ENCODE assay signal across 11 mouse cellular contexts in genomic region chr4:135918635-135919279, GRCm38 (mm10). TPM values are rescaled to one million over a fixed set of nuclear protein-coding genes. Genes with fewer than 3 reads are reported as not detected.
A peak's percentile ranks its signal among the peaks of the same experiment; 100 is the strongest.
DNase-seq lines count a peak whose midpoint lies in the region; ATAC-seq and TF ChIP-seq lines count a peak whose summit lies in the region.
"Had no signal": no experiment of that assay in that cellular context is flagged by ENCODE, and none has a peak within 500 bp of the region (broad histone marks: within the 10 kb centered on the region; RNA-seq: fewer than 3 reads in every experiment).

No protein-coding gene starts in this region.

- H3K4me3 ChIP-seq in spleen, adult 2 months (ENCODE audit: extremely low read depth, insufficient read depth, insufficient read length), result no peak overlapping the region
- H3K4me3 ChIP-seq in liver, postnatal 0 days (ENCODE audit: low read depth, low read length), result no peak overlapping the region
- H3K4me3 ChIP-seq: embryonic facial prominence, embryonic 15.5 days had no signal

- no peak for TF ChIP-seq POLR2A in spleen, adult 2 months (IDR thresholded peaks at IDR 0.05; ENCODE audit: low read depth, low read length)

- DNase-seq in spleen, adult 2 months (ENCODE audit: low read depth in 1 of 2, low spot score in 2 of 2), result no peak
- DNase-seq in spleen, adult 12 weeks (ENCODE audit: low spot score), result no peak
- DNase-seq in gonadal fat pad, adult 2 months (ENCODE audit: low read depth), result peak; percentile 67
- no peak for DNase-seq in liver, postnatal 0 days
- no peak for DNase-seq in embryo, embryonic 10 days (ENCODE audit: low spot score)
- no peak for DNase-seq in gastrocnemius, postnatal 14 days
- DNase-seq: cerebellum, adult 2 months; kidney, adult 8-10 months; thymus, adult 18-20 months had no signal

- no peak overlapping the region; the same call in 1 of the 2 replicates for H3K9ac ChIP-seq in liver, postnatal 0 days (replicated peaks)
- H3K9ac ChIP-seq: embryonic facial prominence, embryonic 15.5 days had no signal

- no peaks in the 10 kb centered on the region for H3K27me3 ChIP-seq in spleen, adult 2 months (ENCODE audit: control insufficient read depth, insufficient read depth, low read length)
- no peaks in the 10 kb centered on the region for H3K27me3 ChIP-seq in liver, postnatal 0 days (ENCODE audit: insufficient read depth, low read length)
- H3K27me3 ChIP-seq: embryonic facial prominence, embryonic 15.5 days had no signal

- peak overlapping the region; percentile 92 for H3K27ac ChIP-seq in spleen, adult 2 months (ENCODE audit: insufficient read depth, low read length)
- peak overlapping the region; percentile 73 for H3K27ac ChIP-seq in liver, postnatal 0 days (ENCODE audit: low read depth)
- H3K27ac ChIP-seq: embryonic facial prominence, embryonic 15.5 days had no signal

- no peaks in the 10 kb centered on the region for H3K9me3 ChIP-seq in liver, postnatal 0 days (ENCODE audit: low read length)
- H3K9me3 ChIP-seq: embryonic facial prominence, embryonic 15.5 days had no signal

- TF ChIP-seq CTCF in spleen, adult 2 months (IDR thresholded peaks at IDR 0.05; ENCODE audit: extremely low read depth, insufficient read depth, insufficient read length, insufficient replicate concordance), result no peak
- no peak for TF ChIP-seq CTCF in liver, postnatal 0 days (IDR thresholded peaks at IDR 0.05; ENCODE audit: low read depth)

- 27% methylated on average over 13 of the region's 13 CpGs for WGBS in spleen, adult 2 months
- WGBS in liver, postnatal 0 days (ENCODE audit: insufficient replicate concordance), result 44% methylated on average over 13 of the region's 13 CpGs

- peaks cover 17% of the 10 kb centered on the region; the same call in 1 of the 2 replicates for H3K4me1 ChIP-seq in spleen, adult 2 months (ENCODE audit: control insufficient read depth, insufficient read depth, insufficient read length)
- peaks cover 15% of the 10 kb centered on the region for H3K4me1 ChIP-seq in liver, postnatal 0 days (ENCODE audit: insufficient read depth)

- no peak for ATAC-seq in liver, postnatal 0 days
- ATAC-seq in erythroid progenitor cell, adult 5-6 weeks (replicated peaks; ENCODE audit: low FRiP score, poor library complexity, severe bottlenecking), result no peak

- H3K36me3 ChIP-seq in spleen, adult 2 months (ENCODE audit: control insufficient read depth, insufficient read depth, low read length), result peaks cover 12% of the 10 kb centered on the region
- H3K36me3 ChIP-seq in liver, postnatal 0 days (replicated peaks; ENCODE audit: insufficient read depth, low read length), result peaks cover 13% of the 10 kb centered on the region

- no peak for TF ChIP-seq EP300 in liver, postnatal 0 days (IDR thresholded peaks at IDR 0.05; ENCODE audit: low read depth)

- peak overlapping the region; percentile 43 for H3K4me2 ChIP-seq in liver, postnatal 0 days (ENCODE audit: low read depth, low read length)
- H3K4me2 ChIP-seq: embryonic facial prominence, embryonic 15.5 days had no signal

- intact Hi-C loops in gastrocnemius, postnatal 14 days (cut with DNase I; ENCODE audit: low total_unique reads), result no loop called here

RNA-seq across cellular contexts. Expression of gene Fuca1, which starts 1.8 kb away (rescaled TPM):
- 45.7 TPM in 2 replicates for polyA plus RNA-seq in spleen, adult 2 months (2012; rRNA removed)
- polyA plus RNA-seq in gonadal fat pad, adult 2 months (2012; rRNA removed), result 111 and 134 TPM in 2 replicates
- 45.2 and 50.7 TPM in 2 replicates for polyA plus RNA-seq in liver, postnatal 0 days (2015; fragmentation: Nextera tagmentation; extraction: Ambion mirVana)
- total RNA-seq in erythroid progenitor cell, adult 5-6 weeks (2015; ENCODE audit: low replicate concordance), result 23.1 and 45.3 TPM in 2 replicates
- total RNA-seq in erythroid progenitor cell, adult 5-6 weeks (2017; ENCODE audit: low replicate concordance), result 38.9 and 50.2 TPM in 2 replicates
- total RNA-seq in gastrocnemius, postnatal 14 days (2021), result 10 to 100 TPM; 20.6 to 27.8 TPM

RNA-seq across cellular contexts. Expression of gene Cnr2, which starts 23.6 kb away (rescaled TPM):
- polyA plus RNA-seq in spleen, adult 2 months (2012; rRNA removed), result 44.8 and 47.2 TPM in 2 replicates
- 1.4 and 1.7 TPM in 2 replicates for polyA plus RNA-seq in gonadal fat pad, adult 2 months (2012; rRNA removed)
- 2.5 and 2.6 TPM in 2 replicates for polyA plus RNA-seq in liver, postnatal 0 days (2015; fragmentation: Nextera tagmentation; extraction: Ambion mirVana)
- 4.3 and 5.0 TPM in 2 replicates for total RNA-seq in erythroid progenitor cell, adult 5-6 weeks (2015; ENCODE audit: low replicate concordance)
- total RNA-seq in erythroid progenitor cell, adult 5-6 weeks (2017; ENCODE audit: low replicate concordance), result 1.7 and 3.4 TPM in 2 replicates
- under 1 TPM; 0.47 to 0.60 TPM for total RNA-seq in gastrocnemius, postnatal 14 days (2021)

RNA-seq across cellular contexts. Expression of gene Hmgcl, which starts 27.5 kb away (rescaled TPM):
- 27.9 and 32.4 TPM in 2 replicates for polyA plus RNA-seq in spleen, adult 2 months (2012; rRNA removed)
- polyA plus RNA-seq in gonadal fat pad, adult 2 months (2012; rRNA removed), result 50.5 and 52.5 TPM in 2 replicates
- 351 and 364 TPM in 2 replicates for polyA plus RNA-seq in liver, postnatal 0 days (2015; fragmentation: Nextera tagmentation; extraction: Ambion mirVana)
- 24.3 and 25.2 TPM in 2 replicates for total RNA-seq in erythroid progenitor cell, adult 5-6 weeks (2015; ENCODE audit: low replicate concordance)
- 19.6 and 30.0 TPM in 2 replicates for total RNA-seq in erythroid progenitor cell, adult 5-6 weeks (2017; ENCODE audit: low replicate concordance)
- 10 to 100 TPM; 47.2 to 56.6 TPM for total RNA-seq in gastrocnemius, postnatal 14 days (2021)

RNA-seq across cellular contexts. Expression of gene Gale, which starts 44.8 kb away (rescaled TPM):
- polyA plus RNA-seq in spleen, adult 2 months (2012; rRNA removed), result 10.6 and 13.8 TPM in 2 replicates
- 44.7 and 68.5 TPM in 2 replicates for polyA plus RNA-seq in gonadal fat pad, adult 2 months (2012; rRNA removed)
- polyA plus RNA-seq in liver, postnatal 0 days (2015; fragmentation: Nextera tagmentation; extraction: Ambion mirVana), result 82.2 and 96.5 TPM in 2 replicates
- total RNA-seq in erythroid progenitor cell, adult 5-6 weeks (2015; ENCODE audit: low replicate concordance), result 1.4 and 6.3 TPM in 2 replicates
- 3.6 and 12.2 TPM in 2 replicates for total RNA-seq in erythroid progenitor cell, adult 5-6 weeks (2017; ENCODE audit: low replicate concordance)
- total RNA-seq in gastrocnemius, postnatal 14 days (2021), result 1 to 10 TPM; 1.2 to 2.1 TPM

RNA-seq across cellular contexts. Expression of gene Pnrc2, which starts 45.1 kb away (rescaled TPM):
- polyA plus RNA-seq in spleen, adult 2 months (2012; rRNA removed), result 12.2 and 14.7 TPM in 2 replicates
- polyA plus RNA-seq in gonadal fat pad, adult 2 months (2012; rRNA removed), result 32.1 and 37.5 TPM in 2 replicates
- polyA plus RNA-seq in liver, postnatal 0 days (2015; fragmentation: Nextera tagmentation; extraction: Ambion mirVana), result 53.2 and 55.2 TPM in 2 replicates
- 245 and 298 TPM in 2 replicates for total RNA-seq in erythroid progenitor cell, adult 5-6 weeks (2015; ENCODE audit: low replicate concordance)
- 215 and 282 TPM in 2 replicates for total RNA-seq in erythroid progenitor cell, adult 5-6 weeks (2017; ENCODE audit: low replicate concordance)
- total RNA-seq in gastrocnemius, postnatal 14 days (2021), result 10 to 100 TPM; 44.3 to 59.3 TPM

Comparison
In these comparisons a context has a peak if more than half of its experiments do, and no peak if none do; other contexts are left out.
1. RNA of gene Cnr2, which starts 23.6 kb away (polyA plus RNA-seq): 44.8 to 47.2 TPM in spleen, adult 2 months; 2.5 to 2.6 TPM in liver, postnatal 0 days and 1.4 to 1.7 TPM in gonadal fat pad, adult 2 months; every median in the first group is over 10 times any median in the second.